8 mouse cellular contexts compared by ENCODE assay signal in genomic region chr2:104743160-104743559, GRCm38 (mm10). TPM values are rescaled to one million over a fixed set of nuclear protein-coding genes. Genes with fewer than 3 reads are reported as not detected.
A peak's percentile ranks its signal among the peaks of the same experiment; 100 is the strongest.
DNase-seq lines count a peak whose midpoint lies in the region; ATAC-seq and TF ChIP-seq lines count a peak whose summit lies in the region.

No protein-coding gene starts in this region.

- H3K4me3 ChIP-seq in megakaryocyte, embryonic 14.5 days (replicated peaks), result peak overlapping the region; percentile 94
- H3K4me3 ChIP-seq in heart, postnatal 0 days (ENCODE audit: low read depth, low read length), result peak overlapping the region; percentile 79
- H3K4me3 ChIP-seq in limb, embryonic 11.5 days (ENCODE audit: low read depth, low read length), result peak overlapping the region; percentile 57
- peak overlapping the region; percentile 81 for H3K4me3 ChIP-seq in midbrain, embryonic 15.5 days

- H3K27ac ChIP-seq in heart, postnatal 0 days (ENCODE audit: low read depth), result peak overlapping the region; percentile 41; the same call in 1 of the 2 replicates
- no peak overlapping the region for H3K27ac ChIP-seq in limb, embryonic 11.5 days (replicated peaks; ENCODE audit: low read depth, low read length)
- no peak overlapping the region for H3K27ac ChIP-seq in midbrain, embryonic 15.5 days

- H3K36me3 ChIP-seq in megakaryocyte, embryonic 14.5 days (replicated peaks; ENCODE audit: low read length), result no peaks in the 10 kb centered on the region
- H3K36me3 ChIP-seq in heart, postnatal 0 days (replicated peaks; ENCODE audit: control insufficient read depth, insufficient read depth, low read length), result no peaks in the 10 kb centered on the region
- H3K36me3 ChIP-seq in limb, embryonic 11.5 days (ENCODE audit: control insufficient read depth, insufficient read depth, low read length), result no peaks in the 10 kb centered on the region
- H3K36me3 ChIP-seq in midbrain, embryonic 15.5 days (replicated peaks), result no peaks in the 10 kb centered on the region

- DNase-seq in heart, postnatal 0 days (ENCODE audit: low spot score), result peak; percentile 15
- DNase-seq in limb, embryonic 11.5 days (ENCODE audit: low spot score), result peak; percentile 27
- no peak for DNase-seq in layer of hippocampus, postnatal 25 days (ENCODE audit: extremely low spot score in 1 of 2, low spot score in 1 of 2)
- DNase-seq in layer of hippocampus, postnatal 10 days (ENCODE audit: low spot score in 2 of 2), result no peak

- TF ChIP-seq CTCF in heart, postnatal 0 days (IDR thresholded peaks at IDR 0.05; ENCODE audit: low read depth), result no peak

- no peak for ATAC-seq in megakaryocyte, adult 5-6 weeks (ENCODE audit: poor library complexity, severe bottlenecking)
- no peak for ATAC-seq in heart, postnatal 0 days (ENCODE audit: insufficient read depth, low read depth)
- ATAC-seq in limb, embryonic 11.5 days (ENCODE audit: insufficient number of reproducible peaks, low FRiP score, low TSS enrichment, low read depth), result no peak
- ATAC-seq in midbrain, embryonic 15.5 days (replicated peaks), result 0 out of 2 replicates have a peak, but pooled peaks have one; percentile 5
- ATAC-seq in activated CD4-positive, CD25-positive, alpha-beta regulatory T cell, adult 4 months, result no peak

- WGBS in heart, postnatal 0 days, result 15% methylated on average over 7 of the region's 7 CpGs
- 12% methylated on average over 7 of the region's 7 CpGs for WGBS in limb, embryonic 11.5 days
- 14% methylated on average over 7 of the region's 7 CpGs for whole genome bisulfite sequencing in midbrain, embryonic 15.5 days

- no peaks in the 10 kb centered on the region for H3K9me3 ChIP-seq in megakaryocyte, embryonic 14.5 days
- no peaks in the 10 kb centered on the region for H3K9me3 ChIP-seq in heart, postnatal 0 days (replicated peaks; ENCODE audit: control insufficient read depth, low read length)
- no peaks in the 10 kb centered on the region for H3K9me3 ChIP-seq in limb, embryonic 11.5 days (ENCODE audit: control insufficient read depth, low read length)
- H3K9me3 ChIP-seq in midbrain, embryonic 15.5 days, result no peaks in the 10 kb centered on the region

- peaks cover 8% of the 10 kb centered on the region for H3K27me3 ChIP-seq in megakaryocyte, embryonic 14.5 days (replicated peaks)
- no peaks in the 10 kb centered on the region for H3K27me3 ChIP-seq in heart, postnatal 0 days (ENCODE audit: control insufficient read depth, insufficient read depth, low read length)
- peaks cover 14% of the 10 kb centered on the region for H3K27me3 ChIP-seq in limb, embryonic 11.5 days (ENCODE audit: control insufficient read depth, insufficient read depth, low read length)
- H3K27me3 ChIP-seq in midbrain, embryonic 15.5 days (replicated peaks), result peaks cover 14% of the 10 kb centered on the region

- no peak for TF ChIP-seq EP300 in heart, postnatal 0 days (IDR thresholded peaks at IDR 0.05; ENCODE audit: low read depth)

- peak overlapping the region; percentile 74; the same call in 1 of the 2 replicates for H3K9ac ChIP-seq in heart, postnatal 0 days (replicated peaks; ENCODE audit: low read depth, low read length)
- H3K9ac ChIP-seq in limb, embryonic 11.5 days (ENCODE audit: low read length), result no peak overlapping the region; the same call in 1 of the 2 replicates
- H3K9ac ChIP-seq in midbrain, embryonic 15.5 days, result no peak overlapping the region

- H3K4me1 ChIP-seq in megakaryocyte, embryonic 14.5 days, result peaks cover 35% of the 10 kb centered on the region
- H3K4me1 ChIP-seq in heart, postnatal 0 days (ENCODE audit: control insufficient read depth, insufficient read depth), result peaks cover 7% of the 10 kb centered on the region; the same call in 1 of the 2 replicates
- H3K4me1 ChIP-seq in limb, embryonic 11.5 days (ENCODE audit: control insufficient read depth, insufficient read depth, low read length), result no peaks in the 10 kb centered on the region
- H3K4me1 ChIP-seq in midbrain, embryonic 15.5 days, result peaks cover 20% of the 10 kb centered on the region

- peak overlapping the region; percentile 90 for H3K4me2 ChIP-seq in heart, postnatal 0 days (ENCODE audit: low read depth, low read length)
- H3K4me2 ChIP-seq in limb, embryonic 11.5 days (ENCODE audit: low read depth, severe bottlenecking), result peak overlapping the region; percentile 82
- peak overlapping the region; percentile 100 for H3K4me2 ChIP-seq in midbrain, embryonic 15.5 days

RNA-seq across cellular contexts. Expression of gene Depdc7, which starts 0.5 kb away (rescaled TPM):
- 1.7 and 1.9 TPM in 2 replicates for polyA plus RNA-seq in megakaryocyte, embryonic 14.5 days (2012; ENCODE audit: insufficient read depth, low replicate concordance)
- total RNA-seq in megakaryocyte, adult 5-6 weeks (2015), result 14.2 and 15.3 TPM in 2 replicates
- total RNA-seq in megakaryocyte, adult 5-6 weeks (2017), result 14.0 and 20.2 TPM in 2 replicates
- total RNA-seq in heart, postnatal 0 days (2014; rRNA removed; ENCODE audit: low replicate concordance), result 4.1 and 4.3 TPM in 2 replicates
- 4.0 and 4.7 TPM in 2 replicates for polyA plus RNA-seq in heart, postnatal 0 days (2015; fragmentation: Nextera tagmentation; extraction: Ambion mirVana)
- polyA plus RNA-seq in limb, embryonic 11.5 days (2014; fragmentation: Nextera tagmentation; extraction: Ambion mirVana), result 4.1 and 4.9 TPM in 2 replicates
- 1.0 and 1.4 TPM in 2 replicates for polyA plus RNA-seq in midbrain, embryonic 15.5 days (2015; fragmentation: Nextera tagmentation; extraction: Ambion mirVana)
- total RNA-seq in layer of hippocampus, postnatal 25 days (2021), result 1 to 10 TPM; 1.5 to 1.9 TPM
- polyA plus RNA-seq in activated CD4-positive, CD25-positive, alpha-beta regulatory T cell, adult 4 months (2017; shearing (Covaris generic)), result not detected
- total RNA-seq in layer of hippocampus, postnatal 10 days (2021), result 1 to 10 TPM; 3.0 to 3.2 TPM

RNA-seq across cellular contexts. Expression of gene Pin1rt1, which starts 27.0 kb away (rescaled TPM):
- 0.20 TPM in 1 of 2 replicates, not detected in the other for polyA plus RNA-seq in megakaryocyte, embryonic 14.5 days (2012; ENCODE audit: insufficient read depth, low replicate concordance)
- not detected in 2 replicates for total RNA-seq in megakaryocyte, adult 5-6 weeks (2015)
- total RNA-seq in megakaryocyte, adult 5-6 weeks (2017), result not detected in 2 replicates
- total RNA-seq in heart, postnatal 0 days (2014; rRNA removed; ENCODE audit: low replicate concordance), result not detected in 2 replicates
- polyA plus RNA-seq in heart, postnatal 0 days (2015; fragmentation: Nextera tagmentation; extraction: Ambion mirVana), result not detected in 2 replicates
- polyA plus RNA-seq in limb, embryonic 11.5 days (2014; fragmentation: Nextera tagmentation; extraction: Ambion mirVana), result not detected in 2 replicates
- 0.19 and 0.34 TPM in 2 replicates for polyA plus RNA-seq in midbrain, embryonic 15.5 days (2015; fragmentation: Nextera tagmentation; extraction: Ambion mirVana)
- not detected for total RNA-seq in layer of hippocampus, postnatal 25 days (2021)
- polyA plus RNA-seq in activated CD4-positive, CD25-positive, alpha-beta regulatory T cell, adult 4 months (2017; shearing (Covaris generic)), result not detected
- total RNA-seq in layer of hippocampus, postnatal 10 days (2021), result not detected

RNA-seq across cellular contexts. Expression of gene Tcp11l1, which starts 31.2 kb away (rescaled TPM):
- polyA plus RNA-seq in megakaryocyte, embryonic 14.5 days (2012; ENCODE audit: insufficient read depth, low replicate concordance), result 43.5 and 88.1 TPM in 2 replicates
- 10.6 and 14.6 TPM in 2 replicates for total RNA-seq in megakaryocyte, adult 5-6 weeks (2015)
- 3.0 and 6.7 TPM in 2 replicates for total RNA-seq in megakaryocyte, adult 5-6 weeks (2017)
- 1.9 and 4.0 TPM in 2 replicates for total RNA-seq in heart, postnatal 0 days (2014; rRNA removed; ENCODE audit: low replicate concordance)
- 28.7 and 32.7 TPM in 2 replicates for polyA plus RNA-seq in heart, postnatal 0 days (2015; fragmentation: Nextera tagmentation; extraction: Ambion mirVana)
- 63.2 and 64.8 TPM in 2 replicates for polyA plus RNA-seq in limb, embryonic 11.5 days (2014; fragmentation: Nextera tagmentation; extraction: Ambion mirVana)
- 59.5 and 65.1 TPM in 2 replicates for polyA plus RNA-seq in midbrain, embryonic 15.5 days (2015; fragmentation: Nextera tagmentation; extraction: Ambion mirVana)
- 10 to 100 TPM; 35.5 to 46.3 TPM for total RNA-seq in layer of hippocampus, postnatal 25 days (2021)
- 1 to 10 TPM in 1 of 2 experiments, not detected in 1; 1.3 TPM for polyA plus RNA-seq in activated CD4-positive, CD25-positive, alpha-beta regulatory T cell, adult 4 months (2017; shearing (Covaris generic))
- 10 to 100 TPM; 48.2 to 49.6 TPM for total RNA-seq in layer of hippocampus, postnatal 10 days (2021)

Comparison
In these comparisons a context has a peak if more than half of its experiments do, and no peak if none do; other contexts are left out.
1. DNase-seq: peak in heart, postnatal 0 days (single experiment) and limb, embryonic 11.5 days (single experiment); none in layer of hippocampus, postnatal 25 days (0 of 2) and layer of hippocampus, postnatal 10 days (0 of 2).
2. RNA of gene Tcp11l1, which starts 31.2 kb away (polyA plus RNA-seq): 43.5 to 88.1 TPM in megakaryocyte, embryonic 14.5 days, 59.5 to 65.1 TPM in midbrain, embryonic 15.5 days, 63.2 to 64.8 TPM in limb, embryonic 11.5 days and 28.7 to 32.7 TPM in heart, postnatal 0 days; 1.3 TPM in activated CD4-positive, CD25-positive, alpha-beta regulatory T cell, adult 4 months; every median in the first group is over 10 times any median in the second.
3. Peak in every context shown above with its lines, with median percentiles within 50 percentile points of each other: H3K4me3 ChIP-seq and H3K4me2 ChIP-seq.